Comparison of ENCODE assay signal across 9 mouse cellular contexts in genomic region chr1:156940584-156940983, GRCm38 (mm10). TPM values are rescaled to one million over a fixed set of nuclear protein-coding genes. Genes with fewer than 3 reads are reported as not detected.
DNase-seq lines count a peak whose midpoint lies in the region; ATAC-seq and TF ChIP-seq lines count a peak whose summit lies in the region.
"Had no signal": no experiment of that assay in that cellular context is flagged by ENCODE, and none has a peak within 500 bp of the region (broad histone marks: within the 10 kb centered on the region; RNA-seq: fewer than 3 reads in every experiment).

No protein-coding gene starts in this region.

- no peak overlapping the region for H3K9ac ChIP-seq in limb, embryonic 13.5 days
- H3K9ac ChIP-seq in stomach, embryonic 16.5 days (ENCODE audit: low read length): no peak overlapping the region

- H3K9me3 ChIP-seq in limb, embryonic 13.5 days: no peaks in the 10 kb centered on the region
- H3K9me3 ChIP-seq in stomach, embryonic 16.5 days (replicated peaks; ENCODE audit: control insufficient read depth, low read length): no peaks in the 10 kb centered on the region

- TF ChIP-seq CTCF in gastrocnemius, adult 2 months (IDR thresholded peaks at IDR 0.05): no peak
- no peak for TF ChIP-seq CTCF in spleen, adult 2 months (IDR thresholded peaks at IDR 0.05; ENCODE audit: extremely low read depth, insufficient read depth, insufficient read length, insufficient replicate concordance)

- intact Hi-C loops in gastrocnemius, adult 2 months (cut with DNase I): no loop called here
- intact Hi-C loops in gastrocnemius, postnatal 14 days (cut with DNase I; ENCODE audit: low total_unique reads): no loop called here

- H3K4me3 ChIP-seq in gastrocnemius, adult 2 months: peak overlapping the region; percentile 87; the same call in 1 of the 2 replicates
- H3K4me3 ChIP-seq in spleen, adult 2 months (ENCODE audit: extremely low read depth, insufficient read depth, insufficient read length): peak overlapping the region; percentile 33
- H3K4me3 ChIP-seq in limb, embryonic 13.5 days: peak overlapping the region; percentile 86
- H3K4me3 ChIP-seq in stomach, embryonic 16.5 days (replicated peaks; ENCODE audit: low read length): peak overlapping the region; percentile 89

- no peak for DNase-seq in gastrocnemius, adult 2 months
- no peak for DNase-seq in gastrocnemius, postnatal 14 days
- DNase-seq in spleen, adult 2 months (ENCODE audit: low read depth in 1 of 2, low spot score in 2 of 2): no peak
- no peak for DNase-seq in spleen, adult 12 weeks (ENCODE audit: low spot score)
- no peak for DNase-seq in thymus, postnatal 25 days
- DNase-seq in left cerebral cortex, adult 11 months (ENCODE audit: low spot score): no peak
- DNase-seq: adrenal gland, postnatal 10 days had no signal

- H3K27me3 ChIP-seq in spleen, adult 2 months (ENCODE audit: control insufficient read depth, insufficient read depth, low read length): no peaks in the 10 kb centered on the region; the same call in 1 of the 2 replicates
- H3K27me3 ChIP-seq in limb, embryonic 13.5 days: peaks cover 25% of the 10 kb centered on the region
- H3K27me3 ChIP-seq in stomach, embryonic 16.5 days (ENCODE audit: control insufficient read depth, insufficient read depth, low read length): no peaks in the 10 kb centered on the region

- 49% methylated on average over 7 of the region's 7 CpGs for WGBS in spleen, adult 2 months
- WGBS in limb, embryonic 13.5 days: 32% methylated on average over 7 of the region's 7 CpGs
- 33% methylated on average over 7 of the region's 7 CpGs for WGBS in stomach, embryonic 16.5 days

- H3K4me1 ChIP-seq in spleen, adult 2 months (ENCODE audit: control insufficient read depth, insufficient read depth, insufficient read length): no peaks in the 10 kb centered on the region; the same call in none of the 2 replicates
- peaks cover 18% of the 10 kb centered on the region for H3K4me1 ChIP-seq in limb, embryonic 13.5 days
- H3K4me1 ChIP-seq in stomach, embryonic 16.5 days (ENCODE audit: control insufficient read depth, insufficient read depth, low read length): peaks cover 5% of the 10 kb centered on the region; the same call in 1 of the 2 replicates

- H3K27ac ChIP-seq in gastrocnemius, adult 2 months: no peak overlapping the region
- H3K27ac ChIP-seq in spleen, adult 2 months (ENCODE audit: insufficient read depth, low read length): peak overlapping the region; percentile 25; the same call in 1 of the 2 replicates
- no peak overlapping the region for H3K27ac ChIP-seq in limb, embryonic 13.5 days
- no peak overlapping the region for H3K27ac ChIP-seq in stomach, embryonic 16.5 days (ENCODE audit: low read length)

- no peaks in the 10 kb centered on the region; the same call in 1 of the 2 replicates for H3K36me3 ChIP-seq in spleen, adult 2 months (ENCODE audit: control insufficient read depth, insufficient read depth, low read length)
- no peaks in the 10 kb centered on the region for H3K36me3 ChIP-seq in limb, embryonic 13.5 days
- no peaks in the 10 kb centered on the region for H3K36me3 ChIP-seq in stomach, embryonic 16.5 days (ENCODE audit: control insufficient read depth, insufficient read depth, low read length)

- TF ChIP-seq POLR2A in spleen, adult 2 months (IDR thresholded peaks at IDR 0.05; ENCODE audit: low read depth, low read length): no peak

- no peak for ATAC-seq in limb, embryonic 13.5 days (ENCODE audit: low FRiP score, low read depth)
- no peak for ATAC-seq in stomach, embryonic 16.5 days (ENCODE audit: insufficient read depth, low FRiP score)

- H3K4me2 ChIP-seq in limb, embryonic 13.5 days (replicated peaks): peak overlapping the region; percentile 93
- H3K4me2 ChIP-seq in stomach, embryonic 16.5 days (ENCODE audit: low read depth, low read length): peak overlapping the region; percentile 91

RNA-seq across cellular contexts. Expression of gene Ralgps2, which starts 1.2 kb away (rescaled TPM):
- 1 to 10 TPM; 1.5 to 1.9 TPM for total RNA-seq in gastrocnemius, adult 2 months (2021)
- total RNA-seq in gastrocnemius, postnatal 14 days (2021): 1 to 10 TPM; 5.1 to 6.4 TPM
- 29.1 and 36.5 TPM in 2 replicates for polyA plus RNA-seq in spleen, adult 2 months (2012; rRNA removed)
- 71.2 and 72.8 TPM in 2 replicates for polyA plus RNA-seq in limb, embryonic 13.5 days (2015; fragmentation: Nextera tagmentation; extraction: Ambion mirVana)
- polyA plus RNA-seq in stomach, embryonic 16.5 days (2015; fragmentation: Nextera tagmentation; extraction: Ambion mirVana): 54.5 and 57.1 TPM in 2 replicates

Comparison
In these comparisons a context has a peak if more than half of its experiments do, and no peak if none do; other contexts are left out.
1. H3K4me3 ChIP-seq: peak in every context shown above with its lines; median percentile 89 in stomach, embryonic 16.5 days; 87 in gastrocnemius, adult 2 months; 86 in limb, embryonic 13.5 days; 33 in spleen, adult 2 months.